Mouse (Mus musculus) bone marrow, adult 2 months (tissue): Measurements from ENCODE around the gene Esrrb.

Experiments
- CTCF ChIP-seq: fragments of 200-500 bp; IDR thresholded peaks from 2 replicates; pipeline ENCODE4 v1.5.1; 2011; ENCODE audit warnings: low read length, control low read depth; ENCODE audit not compliant: control insufficient read depth, insufficient read depth
- POLR2A ChIP-seq: fragments of 200-500 bp; IDR thresholded peaks from 2 replicates; pipeline ENCODE4 v1.6.1; 2011; ENCODE audit warnings: low read depth, mild to moderate bottlenecking, control low read depth, low read length, borderline replicate concordance; ENCODE audit not compliant: control insufficient read depth

DNA sequence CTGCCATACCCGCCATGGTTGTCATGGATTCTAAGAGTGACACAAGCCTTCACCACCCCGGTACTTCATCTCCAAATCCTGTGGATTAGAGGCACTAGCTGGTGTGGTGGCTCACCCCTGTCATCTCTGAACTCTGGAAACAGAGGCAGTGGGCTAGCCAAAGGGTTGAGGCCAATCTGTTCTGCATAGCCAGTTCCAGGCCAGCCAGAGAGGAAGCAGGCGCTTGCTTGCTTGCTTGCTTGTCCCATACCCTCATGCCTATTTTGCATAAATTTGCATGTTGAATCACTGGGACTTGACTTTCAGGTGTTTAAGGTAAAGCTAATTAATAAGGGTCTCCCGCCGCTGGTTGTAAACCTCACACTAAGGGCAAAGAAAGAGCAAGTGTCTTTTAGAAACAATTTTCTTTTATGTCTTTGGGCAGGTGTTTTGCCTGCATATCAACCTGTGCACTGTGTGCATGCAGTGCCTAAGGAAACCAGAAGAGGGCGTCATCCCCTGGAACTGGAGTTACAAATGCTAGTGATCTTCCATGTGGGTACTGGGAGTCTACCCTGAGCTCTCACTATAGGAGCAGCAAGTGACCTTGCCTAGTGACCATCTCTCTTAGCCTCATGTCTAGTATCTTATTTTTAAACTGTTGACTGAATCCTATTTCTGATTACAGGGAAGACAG lies 147.5 kb downstream of the Esrrb start:
- TF ChIP-seq CTCF, result no peak
- TF ChIP-seq POLR2A, result no peak
